Mouse (Mus musculus) brain, adult 2 months (tissue): ENCODE data around the gene Gm42906.

ENCODE experiments used
- DNase-seq: peaks from one replicate; pipeline ENCODE4 v3.0.0; 2011; ENCODE audit warnings: low read depth, low spot score

Gm42906 gene

GRCm38 (mm10) chr5:151151549-151151948 lies 276.4 kb downstream of the Gm42906 start:
- peak; percentile 38 for DNase-seq

- no peak for DNase-seq
Measured at GRCm38 (mm10) chr5:151149509-151149908, 278.5 kb downstream of the Gm42906 start.

- DNase-seq: no peak
Measured at GRCm38 (mm10) chr5:151148079-151148478, 279.9 kb downstream of the Gm42906 start.

GRCm38 (mm10) chr5:151145807-151146206 lies 282.2 kb downstream of the Gm42906 start:
- no peak for DNase-seq

- no peak for DNase-seq
Measured at GRCm38 (mm10) chr5:151143955-151144354, 284.0 kb downstream of the Gm42906 start.

GRCm38 (mm10) chr5:151142671-151143601 lies 285.0 kb downstream of the Gm42906 start:
- peak; percentile 23 for DNase-seq

GRCm38 (mm10) chr5:151142241-151142640 lies 285.7 kb downstream of the Gm42906 start:
- DNase-seq: peak; percentile 68

GRCm38 (mm10) chr5:151137901-151138300 lies 290.1 kb downstream of the Gm42906 start:
- no peak for DNase-seq

- peak; percentile 66 for DNase-seq
Measured at GRCm38 (mm10) chr5:151137311-151137710, 290.7 kb downstream of the Gm42906 start.

- peak; percentile 57 for DNase-seq
Measured at GRCm38 (mm10) chr5:151135965-151136364, 292.0 kb downstream of the Gm42906 start.

- no peak for DNase-seq
Measured at GRCm38 (mm10) chr5:151135078-151135826, 292.7 kb downstream of the Gm42906 start.

GRCm38 (mm10) chr5:151134202-151134601 lies 293.8 kb downstream of the Gm42906 start:
- no peak for DNase-seq

GRCm38 (mm10) chr5:151133744-151134143 lies 294.2 kb downstream of the Gm42906 start:
- DNase-seq: no peak

GRCm38 (mm10) chr5:151129762-151130161 lies 298.2 kb downstream of the Gm42906 start:
- DNase-seq: no peak

GRCm38 (mm10) chr5:151127298-151127717 lies 300.7 kb downstream of the Gm42906 start:
- DNase-seq: peak; percentile 29

- no peak for DNase-seq
Measured at GRCm38 (mm10) chr5:151126608-151127005, 301.4 kb downstream of the Gm42906 start.

- DNase-seq: no peak
Measured at GRCm38 (mm10) chr5:151125985-151126607, 301.9 kb downstream of the Gm42906 start.

GRCm38 (mm10) chr5:151117846-151118245 lies 310.1 kb downstream of the Gm42906 start:
- DNase-seq: no peak

- no peak for DNase-seq
Measured at GRCm38 (mm10) chr5:151116192-151116887, 311.6 kb downstream of the Gm42906 start.

- DNase-seq: no peak
Measured at GRCm38 (mm10) chr5:151112743-151113142, 315.2 kb downstream of the Gm42906 start.
